Mouse (Mus musculus) embryonic stem cell, embryonic (primary cell): ENCODE measurements at regions not wholly inside any gene's neighbourhood (a gene's known extent, or its start where the extent isn't known, plus 50 kb on each side); places are given as distances from the start of the nearest gene placed in this dataset.

Source experiments
- CTCF ChIA-PET, 4 experiments: fragments of 300-600 bp in 2 of 4; fragments of 350-600 bp in 2 of 4; sonication (Branson Sonifier 250); formaldehyde crosslinking; loops; one replicate each; lab custom pipeline; 2022; ENCODE audit warnings: inconsistent platforms in 2 of 4; lab: Charles Lee
- POLR2A ChIA-PET, 4 experiments: fragments of 300-600 bp in 2 of 4; fragments of 350-600 bp in 2 of 4; sonication (Branson Sonifier 250); formaldehyde crosslinking; loops; one replicate each; lab custom pipeline; 2022; ENCODE audit warnings: antibody characterized with exemption in 4 of 4, inconsistent platforms in 1 of 4; lab: Charles Lee

DNA sequence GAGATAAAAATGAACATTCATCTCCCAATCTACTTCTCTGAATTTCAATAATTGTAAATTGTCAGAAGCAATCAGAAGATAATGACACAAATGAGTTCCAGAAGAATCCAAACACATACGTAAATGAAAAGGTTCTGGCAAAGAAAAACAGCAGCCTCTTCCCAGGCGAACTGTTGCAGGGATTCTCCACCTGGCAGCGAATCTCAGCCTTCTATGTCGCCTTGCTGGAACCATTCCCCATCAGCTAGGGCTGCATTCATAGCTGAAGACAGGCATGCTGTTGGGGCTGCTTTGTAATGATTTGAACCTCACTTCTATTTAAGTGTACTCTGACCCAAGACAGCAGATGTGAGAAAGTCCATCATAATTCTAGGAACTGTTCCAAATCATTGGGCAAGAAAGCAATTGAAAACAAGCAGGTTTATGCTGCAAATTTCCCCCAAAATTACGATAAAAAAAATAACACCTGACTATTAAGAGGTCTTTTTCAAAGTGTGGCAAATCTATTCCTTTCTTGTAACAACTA, 387.6 kb downstream of the Adgrl2 start:
- ChIA-PET CTCF (no interaction called here), POLR2A (no interaction called here)

DNA sequence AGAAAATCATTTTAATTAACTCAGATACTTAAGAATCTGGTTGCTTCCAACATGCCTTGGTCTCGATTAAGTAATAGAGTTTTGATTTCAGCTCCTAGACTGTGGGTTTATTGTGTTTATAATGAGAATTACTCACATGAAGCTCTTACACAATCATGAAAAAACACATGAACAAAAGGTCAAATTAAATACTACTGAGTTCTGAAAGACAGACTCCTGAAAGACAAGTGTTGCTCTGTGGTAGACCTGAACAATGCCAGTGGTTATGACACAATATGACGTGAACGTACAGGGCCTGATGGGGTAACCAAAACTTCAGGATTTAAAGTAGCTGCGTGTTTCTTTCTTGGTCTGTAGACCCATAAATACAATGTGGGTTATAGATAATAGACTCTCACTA, 394.8 kb downstream of the Adgrl2 start:
- CTCF ChIA-PET: no interaction called here
- POLR2A ChIA-PET: no interaction called here

DNA sequence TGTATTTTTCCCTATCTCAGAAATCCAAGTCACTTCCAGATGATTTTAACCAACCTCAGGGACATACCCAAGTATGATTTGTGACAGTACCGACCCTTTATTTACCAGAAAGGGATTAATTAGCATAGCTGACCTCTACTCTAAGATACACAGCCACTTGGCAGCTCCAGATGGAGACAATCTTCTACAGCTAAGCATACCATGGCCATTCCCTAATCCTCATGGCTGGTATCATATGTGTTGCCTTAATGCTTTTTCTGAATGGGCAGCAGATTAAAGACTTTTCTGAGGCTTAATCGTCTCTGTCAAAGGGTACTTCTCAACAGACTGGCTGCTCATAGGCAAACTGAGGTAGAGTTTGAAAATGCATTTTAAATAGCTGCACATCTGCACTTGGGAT, 400.8 kb downstream of the Adgrl2 start:
- CTCF ChIA-PET: no interaction called here
- POLR2A ChIA-PET: no interaction called here

DNA sequence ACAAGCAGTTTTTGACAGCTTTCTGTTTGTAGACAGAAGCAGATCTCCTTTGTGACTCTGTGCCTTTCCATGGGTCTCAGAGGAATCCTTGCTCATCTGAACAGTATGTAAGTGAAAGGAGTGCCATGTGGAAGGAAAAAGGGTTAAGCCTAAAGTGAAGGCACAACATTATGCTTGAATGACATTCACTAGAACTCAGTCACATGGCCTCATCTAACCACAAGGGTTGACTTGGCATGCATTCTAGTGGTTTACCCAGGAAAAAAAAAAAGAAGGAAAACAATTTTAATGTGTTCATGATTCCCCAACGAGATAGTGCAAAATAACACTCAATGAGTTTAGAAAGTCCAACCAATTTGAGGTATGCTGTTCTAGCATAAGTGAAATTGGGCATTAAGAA, 414.6 kb downstream of the Adgrl2 start:
- CTCF ChIA-PET: no interaction called here
- POLR2A ChIA-PET: no interaction called here

GRCm38 (mm10) chr3:148572493-148572892, 417.9 kb downstream of the Adgrl2 start:
- ChIA-PET CTCF (no interaction called here), POLR2A (no interaction called here)

DNA sequence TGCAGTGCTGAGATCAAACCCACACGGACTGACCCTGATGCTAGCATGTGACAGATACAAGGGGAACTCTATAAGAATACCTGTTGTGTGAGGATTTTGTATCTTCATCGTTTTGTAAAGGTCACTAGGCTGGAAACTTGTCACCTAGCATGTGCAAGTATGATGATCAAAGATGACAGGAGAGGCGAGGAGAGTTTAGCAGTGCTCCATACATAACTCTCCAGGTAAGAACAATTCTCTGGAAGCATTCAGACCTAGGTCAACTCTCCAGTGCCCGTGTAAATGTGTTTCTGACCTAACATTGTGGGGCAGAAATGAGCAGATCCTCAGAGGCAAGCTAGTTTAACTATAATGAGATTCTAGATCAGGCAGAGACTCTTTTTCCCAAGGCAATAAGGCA, 425.6 kb downstream of the Adgrl2 start:
- CTCF ChIA-PET: interaction anchor here in 1 of 4 experiments (0.6 kb wide), 1 partner anchor 1040 kb away, joined by 3 read pairs; no protein-coding TSS in a partner anchor
- POLR2A ChIA-PET: no interaction called here

- CTCF ChIA-PET: no interaction called here
Observed at GRCm38 (mm10) chr3:148561211-148561610, 429.1 kb downstream of the Adgrl2 start.

GRCm38 (mm10) chr3:148559752-148560460, 430.4 kb downstream of the Adgrl2 start:
- ChIA-PET POLR2A (no interaction called here), CTCF (no interaction called here)

More at GRCm38 (mm10) chr3:148561211-148561610, 429.1 kb downstream of the Adgrl2 start:
- POLR2A ChIA-PET: no interaction called here

GRCm38 (mm10) chr3:148558592-148559157, 431.7 kb downstream of the Adgrl2 start:
- ChIA-PET CTCF (no interaction called here), POLR2A (no interaction called here)

DNA sequence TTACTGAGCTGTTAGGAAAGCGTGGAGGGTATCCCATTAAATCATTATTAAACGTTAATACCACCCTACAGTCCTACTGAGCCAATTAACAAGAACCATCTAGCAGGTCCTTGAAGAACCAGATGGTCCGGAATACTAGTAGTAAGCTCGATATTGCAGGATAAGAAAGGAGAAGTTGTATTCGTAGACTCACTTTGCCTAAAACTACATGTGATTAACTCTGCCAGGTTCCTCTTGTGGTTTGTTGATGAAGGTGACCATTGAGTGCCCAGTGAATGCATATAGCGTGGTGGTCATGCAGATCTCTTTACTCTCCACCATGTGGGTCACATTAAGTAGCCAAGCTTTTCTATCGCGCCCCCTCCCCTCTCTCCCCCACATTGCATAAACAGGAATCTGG, 435.0 kb downstream of the Adgrl2 start:
- ChIA-PET POLR2A (no interaction called here), CTCF (no interaction called here)

DNA sequence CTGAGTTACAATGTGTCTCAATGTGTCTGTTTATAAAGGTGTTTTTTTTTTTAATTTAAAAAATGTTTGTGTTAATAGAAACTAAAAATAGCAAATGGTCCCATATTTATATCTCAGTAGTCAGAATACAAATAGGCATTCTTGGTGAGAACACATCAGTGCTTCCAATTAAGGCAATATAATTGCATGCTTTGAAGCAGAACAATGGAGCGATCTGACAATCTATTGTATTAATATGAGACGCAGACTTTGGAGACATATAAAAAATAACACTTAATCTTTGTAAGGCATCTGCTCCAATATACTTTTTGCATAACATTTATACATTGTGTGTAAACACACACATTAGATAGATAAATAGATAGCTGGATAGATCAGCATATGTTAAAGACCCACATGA, 439.6 kb downstream of the Adgrl2 start:
- CTCF ChIA-PET: no interaction called here
- POLR2A ChIA-PET: no interaction called here

DNA sequence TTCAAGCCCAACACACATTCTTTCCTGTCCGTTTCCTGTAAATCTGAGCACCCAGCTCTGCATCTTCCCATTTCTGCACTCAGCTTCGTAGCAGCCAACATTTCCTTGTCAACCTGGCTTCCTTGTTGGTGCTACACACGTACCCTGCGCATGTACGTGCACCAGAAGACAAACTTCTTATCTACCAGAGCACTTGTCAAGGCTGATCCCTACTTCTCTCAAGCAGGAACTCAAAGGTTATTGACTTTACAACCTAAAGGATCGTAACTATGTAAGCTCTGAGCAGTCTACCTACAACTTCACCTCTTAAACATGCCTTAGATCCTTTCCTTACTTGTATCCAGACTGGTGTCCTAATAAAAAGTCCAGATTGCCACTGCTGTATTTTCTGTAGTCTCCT, 445.4 kb downstream of the Adgrl2 start:
- ChIA-PET CTCF (no interaction called here), POLR2A (interaction anchor here in 1 of 4 experiments (0.5 kb wide), 1 partner anchor 201 kb away, joined by 3 read pairs; no protein-coding TSS in a partner anchor)

DNA sequence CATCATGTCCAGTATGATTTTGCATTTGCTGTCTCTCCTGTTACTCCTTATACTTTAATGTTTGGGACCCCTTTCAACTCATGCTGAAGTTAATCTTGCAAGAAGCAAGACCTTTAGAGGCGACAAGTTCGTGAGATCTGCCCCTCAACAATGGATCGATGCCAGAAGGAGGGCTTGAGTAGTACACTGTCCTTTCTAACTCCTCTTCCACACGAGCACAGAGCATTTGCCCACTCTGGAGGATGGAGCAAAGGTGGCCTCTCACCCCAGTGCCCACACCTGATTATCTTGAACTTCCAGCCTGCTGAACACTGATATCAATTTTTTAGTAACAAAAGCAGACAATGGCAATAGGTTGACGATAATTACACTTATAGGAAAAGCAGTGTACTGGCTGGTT, 448.1 kb downstream of the Adgrl2 start:
- ChIA-PET POLR2A (no interaction called here), CTCF (no interaction called here)

DNA sequence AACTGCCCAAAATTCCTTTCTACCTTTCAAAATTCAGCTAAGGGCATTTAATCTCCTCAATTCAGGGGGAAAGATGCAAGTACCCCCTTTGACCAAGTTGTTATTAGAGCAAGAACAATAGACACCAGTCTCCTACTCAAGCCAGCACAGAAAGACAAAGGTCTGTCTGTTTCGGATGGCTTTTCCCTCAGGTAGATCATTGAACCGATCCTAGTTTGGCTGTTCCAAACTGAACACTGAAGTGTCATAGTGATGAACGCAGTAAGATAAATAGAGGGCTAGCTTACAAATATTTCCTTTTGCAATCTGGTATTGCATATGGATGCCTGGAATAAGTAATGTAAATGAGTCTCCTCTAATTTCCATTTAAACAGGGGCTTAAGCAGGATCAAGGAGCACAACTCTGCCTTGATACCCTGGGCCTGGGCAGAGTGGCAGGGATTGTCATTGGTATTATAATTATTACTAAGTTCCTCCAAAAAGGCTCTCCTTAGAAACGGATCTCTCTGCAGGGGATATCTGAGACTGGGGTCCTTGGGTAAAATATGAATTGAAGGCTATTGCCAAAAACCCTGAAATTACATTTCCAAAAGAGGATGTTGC, 452.6 kb downstream of the Adgrl2 start:
- ChIA-PET POLR2A (no interaction called here), CTCF (no interaction called here)

- POLR2A ChIA-PET: no interaction called here
- CTCF ChIA-PET: no interaction called here
Observed at GRCm38 (mm10) chr3:148529893-148530292, 460.5 kb downstream of the Adgrl2 start.

DNA sequence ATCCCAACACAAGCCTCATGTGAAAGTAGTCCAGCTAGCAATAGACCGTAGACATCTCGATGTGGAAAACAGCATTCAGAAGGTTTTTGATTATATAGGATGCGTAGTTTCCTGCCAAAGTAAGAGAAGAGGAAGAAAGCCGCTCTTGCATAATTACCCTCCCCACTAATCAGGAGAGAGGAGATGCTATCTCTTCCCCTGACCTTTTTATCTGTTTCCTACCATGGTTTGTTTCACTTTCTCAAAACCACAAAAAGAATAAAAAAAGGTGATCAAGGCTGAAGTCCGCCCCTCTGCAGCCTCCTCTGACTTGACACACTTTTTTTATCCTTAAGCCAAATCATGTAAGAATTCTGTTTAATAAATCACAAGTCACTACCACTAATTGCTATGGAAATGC, 480.0 kb downstream of the Adgrl2 start:
- POLR2A ChIA-PET: no interaction called here
- CTCF ChIA-PET: no interaction called here

DNA sequence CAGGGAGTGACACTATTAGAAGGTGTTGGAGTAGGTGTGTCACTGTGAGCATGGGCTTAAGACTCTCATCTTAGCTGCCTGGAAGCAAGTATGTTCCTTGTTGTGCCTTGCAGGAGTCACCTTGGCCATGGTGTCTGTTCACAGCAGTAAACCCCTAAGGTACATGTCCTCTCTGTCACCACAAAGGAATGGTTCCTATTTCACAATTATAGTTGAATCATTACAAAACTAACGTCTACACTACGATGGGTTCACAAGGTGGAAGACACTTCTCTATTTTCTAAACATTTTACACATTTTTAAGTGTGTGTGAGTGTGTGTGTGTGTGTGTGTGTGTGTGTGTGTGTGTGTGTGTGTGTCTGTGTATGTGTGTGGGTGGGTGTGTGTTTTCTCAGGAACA, 485.4 kb downstream of the Adgrl2 start:
- POLR2A ChIA-PET: no interaction called here
- CTCF ChIA-PET: no interaction called here

GRCm38 (mm10) chr3:148503432-148503831, 486.9 kb downstream of the Adgrl2 start:
- ChIA-PET CTCF (no interaction called here), POLR2A (no interaction called here)

- CTCF ChIA-PET: no interaction called here
- POLR2A ChIA-PET: no interaction called here
Observed at GRCm38 (mm10) chr3:148501801-148502200, 488.6 kb downstream of the Adgrl2 start.

GRCm38 (mm10) chr3:148496672-148497071, 493.7 kb downstream of the Adgrl2 start:
- POLR2A ChIA-PET: no interaction called here
- CTCF ChIA-PET: no interaction called here

GRCm38 (mm10) chr3:148491287-148491686, 499.1 kb downstream of the Adgrl2 start:
- POLR2A ChIA-PET: no interaction called here
- CTCF ChIA-PET: no interaction called here
